Mouse (Mus musculus): Measurements from ENCODE around the gene Klf13. TPM values are rescaled to one million over a fixed set of nuclear protein-coding genes. Genes with fewer than 3 reads are reported as not detected.

Klf13 gene
- polyA plus RNA-seq, 1 experiment from 2014 or later: 24.9 TPM

DNA sequence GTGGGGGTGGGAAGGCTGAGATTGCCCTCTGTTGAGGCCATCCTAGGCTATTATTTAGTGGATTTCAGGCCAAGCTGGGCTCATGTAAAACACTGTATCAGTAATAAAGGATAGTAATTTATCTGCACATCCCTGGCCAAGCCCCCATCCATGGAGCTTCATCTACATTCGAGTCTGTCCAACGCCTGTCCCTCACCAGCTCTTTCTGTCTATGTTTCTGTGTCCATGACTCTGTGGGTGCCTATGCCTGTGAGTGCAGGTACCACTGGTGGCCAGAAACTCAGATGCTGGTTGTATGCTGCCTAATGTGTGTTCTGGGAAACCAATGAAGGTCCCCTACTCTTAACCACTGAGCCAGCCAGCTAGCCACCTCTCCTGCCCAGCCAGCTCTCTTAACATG is 38.3 kb downstream of the Klf13 start:
- H3K27me3 ChIP-seq (ENCODE audit: control insufficient read depth, insufficient read depth, low read length): no peaks in the 10 kb centered on the region
- H3K4me1 ChIP-seq (ENCODE audit: control insufficient read depth, insufficient read depth, low read length): peaks cover 25% of the 10 kb centered on the region
- no peak overlapping the region for H3K4me3 ChIP-seq (replicated peaks; ENCODE audit: low read depth, low read length)
- WGBS: 96% methylated on average over 2 of the region's 2 CpGs
- no peaks in the 10 kb centered on the region for H3K36me3 ChIP-seq (ENCODE audit: control insufficient read depth, insufficient read depth, low read length)
- no peak overlapping the region for H3K9ac ChIP-seq (replicated peaks; ENCODE audit: low read length)
- H3K27ac ChIP-seq (replicated peaks; ENCODE audit: low read depth, low read length): no peak overlapping the region
- DNase-seq (no peak), ATAC-seq (ENCODE audit: low FRiP score, low TSS enrichment) (no peak)
- no peak overlapping the region for H3K4me2 ChIP-seq (ENCODE audit: low read length)
- no peaks in the 10 kb centered on the region for H3K9me3 ChIP-seq (ENCODE audit: control insufficient read depth, low read length)

DNA sequence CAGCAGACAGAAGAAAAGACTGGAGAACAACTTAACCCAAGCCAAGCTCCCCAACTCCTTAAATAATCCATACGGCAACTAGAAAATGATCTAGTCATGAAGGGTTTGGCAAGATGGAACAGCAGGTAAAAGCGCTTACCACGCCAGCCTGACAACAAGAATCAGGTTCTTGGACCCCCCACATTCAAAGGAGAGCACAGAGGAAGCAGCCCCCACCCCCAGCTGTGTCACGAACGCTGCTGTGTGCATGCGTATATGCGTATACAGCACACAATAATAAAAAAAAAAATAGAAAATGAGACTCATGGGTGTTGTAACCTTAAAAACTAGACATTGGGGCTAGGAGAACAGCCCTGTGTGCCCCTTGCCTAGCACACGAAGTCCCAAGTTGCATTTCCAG is 38.8 kb downstream of the Klf13 start:
- Histone ChIP-seq H3K27ac (replicated peaks; ENCODE audit: low read depth, low read length) (no peak overlapping the region), H3K4me1 (ENCODE audit: control insufficient read depth, insufficient read depth, low read length) (peaks cover 25% of the 10 kb centered on the region), H3K4me3 (replicated peaks; ENCODE audit: low read depth, low read length) (no peak overlapping the region), H3K36me3 (ENCODE audit: control insufficient read depth, insufficient read depth, low read length) (no peaks in the 10 kb centered on the region), H3K9me3 (ENCODE audit: control insufficient read depth, low read length) (no peaks in the 10 kb centered on the region), H3K27me3 (ENCODE audit: control insufficient read depth, insufficient read depth, low read length) (no peaks in the 10 kb centered on the region), H3K9ac (replicated peaks; ENCODE audit: low read length) (no peak overlapping the region), H3K4me2 (ENCODE audit: low read length) (no peak overlapping the region)
- ATAC-seq (ENCODE audit: low FRiP score, low TSS enrichment): no peak
- DNase-seq: no peak
- WGBS: 89% methylated on average over 8 of the region's 8 CpGs

DNA sequence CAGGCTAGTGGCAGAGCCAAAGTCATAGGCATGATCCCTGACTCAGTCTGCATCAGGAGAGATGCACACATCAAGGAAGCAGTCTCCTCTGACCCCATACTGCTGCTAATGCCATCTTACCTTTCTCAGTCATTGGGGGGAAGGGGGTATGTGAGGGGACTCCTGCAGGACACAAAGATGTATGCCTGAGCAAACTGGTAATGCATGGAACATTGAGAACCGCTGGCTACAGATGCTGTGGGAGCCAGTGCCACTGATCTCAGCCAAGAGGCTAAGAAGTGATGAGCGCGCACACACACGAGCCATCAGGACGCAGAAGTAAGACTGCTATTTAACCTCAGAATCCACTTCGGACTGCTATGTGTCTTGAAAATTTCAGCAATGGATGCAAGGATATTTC is 40.5 kb downstream of the Klf13 start:
- H3K4me1 ChIP-seq (ENCODE audit: control insufficient read depth, insufficient read depth, low read length): peaks cover 30% of the 10 kb centered on the region
- H3K4me3 ChIP-seq (replicated peaks; ENCODE audit: low read depth, low read length): no peak overlapping the region
- no peaks in the 10 kb centered on the region for H3K9me3 ChIP-seq (ENCODE audit: control insufficient read depth, low read length)
- H3K9ac ChIP-seq (replicated peaks; ENCODE audit: low read length): no peak overlapping the region
- H3K36me3 ChIP-seq (ENCODE audit: control insufficient read depth, insufficient read depth, low read length): no peaks in the 10 kb centered on the region
- DNase-seq (no peak), ATAC-seq (ENCODE audit: low FRiP score, low TSS enrichment) (no peak)
- 88% methylated on average over 6 of the region's 6 CpGs for WGBS
- H3K27me3 ChIP-seq (ENCODE audit: control insufficient read depth, insufficient read depth, low read length): no peaks in the 10 kb centered on the region
- no peak overlapping the region for H3K27ac ChIP-seq (replicated peaks; ENCODE audit: low read depth, low read length)
- H3K4me2 ChIP-seq (ENCODE audit: low read length): no peak overlapping the region

DNA sequence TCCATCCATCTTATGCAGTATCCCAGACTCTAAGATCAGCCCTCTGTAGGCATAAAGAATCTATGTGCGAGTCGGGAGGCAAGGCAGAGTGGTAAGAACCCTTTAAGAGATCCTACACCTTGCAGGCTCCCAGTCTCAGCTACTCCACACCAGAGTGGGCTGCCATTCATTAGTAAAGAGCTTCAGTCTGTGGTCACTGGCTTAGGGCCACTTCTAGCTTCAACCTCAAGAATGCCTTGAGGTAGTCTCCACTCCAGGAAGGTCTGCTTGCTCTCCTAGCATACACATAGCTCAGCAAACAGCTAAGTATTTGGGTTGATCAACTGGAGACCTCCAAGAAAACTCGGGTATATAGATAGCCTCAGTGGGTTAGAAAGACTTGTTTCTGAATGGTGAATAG is 41.1 kb downstream of the Klf13 start:
- H3K27ac ChIP-seq (replicated peaks; ENCODE audit: low read depth, low read length): no peak overlapping the region
- no peaks in the 10 kb centered on the region for H3K36me3 ChIP-seq (ENCODE audit: control insufficient read depth, insufficient read depth, low read length)
- H3K4me2 ChIP-seq (ENCODE audit: low read length): peak overlapping the region; percentile 65
- DNase-seq: no peak
- H3K9ac ChIP-seq (replicated peaks; ENCODE audit: low read length): 0 out of 2 replicates have a peak overlapping the region, but pooled peaks have one; percentile 60
- peaks cover 32% of the 10 kb centered on the region for H3K4me1 ChIP-seq (ENCODE audit: control insufficient read depth, insufficient read depth, low read length)
- no peak overlapping the region for H3K4me3 ChIP-seq (replicated peaks; ENCODE audit: low read depth, low read length)
- no peaks in the 10 kb centered on the region for H3K9me3 ChIP-seq (ENCODE audit: control insufficient read depth, low read length)
- 69% methylated on average over 3 of the region's 3 CpGs for WGBS
- no peak for ATAC-seq (ENCODE audit: low FRiP score, low TSS enrichment)
- no peaks in the 10 kb centered on the region for H3K27me3 ChIP-seq (ENCODE audit: control insufficient read depth, insufficient read depth, low read length)

DNA sequence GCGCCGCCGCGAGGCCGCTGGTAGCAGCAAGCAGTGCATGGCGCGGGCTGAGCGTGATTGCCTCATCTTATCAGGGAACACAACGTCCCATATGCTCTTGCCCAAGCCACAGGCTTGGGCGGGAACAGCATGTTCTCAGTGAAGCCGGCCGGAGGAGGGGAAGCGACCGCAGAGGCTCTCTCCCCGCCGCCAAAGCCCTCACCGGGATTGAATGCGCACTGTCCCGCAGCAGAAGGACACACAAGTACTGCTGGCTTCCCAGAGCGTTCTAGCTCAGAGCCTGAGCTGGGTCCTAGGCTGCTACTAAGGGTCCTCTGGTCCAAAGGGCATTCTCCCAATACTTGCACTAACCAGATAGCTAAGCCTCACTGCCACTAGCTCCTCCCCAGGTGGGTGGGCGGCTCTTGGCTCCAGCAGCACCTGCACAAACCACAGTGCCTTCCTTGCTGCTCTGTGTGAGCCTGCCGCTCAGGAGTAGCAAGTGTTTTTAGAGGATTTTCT is 41.7 kb downstream of the Klf13 start:
- DNase-seq (peak; percentile 86), ATAC-seq (ENCODE audit: low FRiP score, low TSS enrichment) (peak; percentile 74)
- peak overlapping the region; percentile 60 for H3K9ac ChIP-seq (replicated peaks; ENCODE audit: low read length)
- peak overlapping the region; percentile 28 for H3K4me3 ChIP-seq (replicated peaks; ENCODE audit: low read depth, low read length)
- H3K27ac ChIP-seq (replicated peaks; ENCODE audit: low read depth, low read length): 0 out of 2 replicates have a peak overlapping the region, but pooled peaks have one; percentile 37
- H3K9me3 ChIP-seq (ENCODE audit: control insufficient read depth, low read length): no peaks in the 10 kb centered on the region
- H3K4me2 ChIP-seq (ENCODE audit: low read length): peak overlapping the region; percentile 65
- no peaks in the 10 kb centered on the region for H3K27me3 ChIP-seq (ENCODE audit: control insufficient read depth, insufficient read depth, low read length)
- 3% methylated on average over 22 of the region's 22 CpGs for WGBS
- H3K4me1 ChIP-seq (ENCODE audit: control insufficient read depth, insufficient read depth, low read length): peaks cover 32% of the 10 kb centered on the region
- no peaks in the 10 kb centered on the region for H3K36me3 ChIP-seq (ENCODE audit: control insufficient read depth, insufficient read depth, low read length)

DNA sequence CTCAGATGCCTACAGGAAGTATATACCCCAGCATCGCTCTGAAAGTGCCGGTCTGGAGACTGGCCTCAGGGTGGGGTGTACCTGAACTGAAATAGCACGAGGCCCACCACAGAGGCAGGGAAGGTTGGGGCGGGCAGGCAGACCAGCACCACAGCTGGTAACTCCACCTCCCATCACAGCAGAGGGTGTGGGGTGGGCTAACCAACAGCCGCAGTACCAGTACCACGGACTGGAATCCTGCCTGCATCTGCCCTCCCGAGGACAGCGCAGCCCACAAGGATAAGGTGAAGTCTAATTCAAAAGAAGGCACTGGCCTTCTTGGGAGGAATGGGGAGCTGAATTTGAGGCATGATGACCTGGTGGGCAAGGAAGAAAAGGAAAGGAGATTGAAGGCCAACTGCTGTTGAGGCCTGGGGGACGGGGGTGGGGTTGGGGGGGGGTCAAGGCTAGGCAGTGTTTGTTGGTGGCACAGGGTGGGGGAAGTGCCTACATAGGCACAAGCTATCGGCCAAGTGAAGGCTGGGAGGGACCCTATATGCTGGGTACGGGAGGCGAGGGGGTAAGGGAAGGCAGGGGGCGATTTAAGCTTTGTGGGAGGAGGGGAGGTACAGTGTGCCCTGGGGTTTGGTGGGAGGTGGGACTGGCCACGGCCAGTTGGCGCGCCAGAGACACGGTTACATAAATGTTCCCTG is 42.3 kb downstream of the Klf13 start:
- H3K9ac ChIP-seq (replicated peaks; ENCODE audit: low read length): peak overlapping the region; percentile 60
- H3K4me1 ChIP-seq (ENCODE audit: control insufficient read depth, insufficient read depth, low read length): peaks cover 27% of the 10 kb centered on the region
- H3K4me2 ChIP-seq (ENCODE audit: low read length): peak overlapping the region; percentile 65
- H3K9me3 ChIP-seq (ENCODE audit: control insufficient read depth, low read length): no peaks in the 10 kb centered on the region
- WGBS: 24% methylated on average over 17 of the region's 17 CpGs
- peak overlapping the region; percentile 28 for H3K4me3 ChIP-seq (replicated peaks; ENCODE audit: low read depth, low read length)
- no peaks in the 10 kb centered on the region for H3K27me3 ChIP-seq (ENCODE audit: control insufficient read depth, insufficient read depth, low read length)
- 0 out of 2 replicates have a peak overlapping the region, but pooled peaks have one; percentile 37 for H3K27ac ChIP-seq (replicated peaks; ENCODE audit: low read depth, low read length)
- ATAC-seq (ENCODE audit: low FRiP score, low TSS enrichment) (no peak), DNase-seq (no peak)
- no peaks in the 10 kb centered on the region; the same call in 1 of the 2 replicates for H3K36me3 ChIP-seq (ENCODE audit: control insufficient read depth, insufficient read depth, low read length)

DNA sequence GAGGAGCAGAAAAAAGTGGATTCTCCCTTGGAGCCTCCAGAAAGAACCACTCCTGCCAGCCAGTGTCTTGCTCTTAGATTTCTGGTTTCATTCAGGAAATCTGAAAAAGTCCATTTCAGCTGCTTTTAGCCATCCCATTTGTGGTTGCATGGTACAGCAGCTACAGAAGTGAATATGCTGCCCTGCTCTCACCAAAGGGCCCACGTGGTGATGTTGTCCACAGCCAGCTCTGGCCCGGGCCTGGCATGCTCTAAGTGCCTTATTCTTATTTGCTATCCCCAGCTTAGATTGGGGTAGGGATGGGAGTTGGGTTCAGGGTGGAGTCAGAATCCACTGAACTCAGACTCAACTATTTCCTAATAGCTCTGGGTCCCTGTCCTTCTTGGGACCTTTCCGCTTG is 43.5 kb downstream of the Klf13 start:
- Histone ChIP-seq H3K36me3 (ENCODE audit: control insufficient read depth, insufficient read depth, low read length) (peaks cover 8% of the 10 kb centered on the region), H3K4me2 (ENCODE audit: low read length) (no peak overlapping the region), H3K27ac (replicated peaks; ENCODE audit: low read depth, low read length) (no peak overlapping the region), H3K9ac (replicated peaks; ENCODE audit: low read length) (no peak overlapping the region), H3K27me3 (ENCODE audit: control insufficient read depth, insufficient read depth, low read length) (no peaks in the 10 kb centered on the region), H3K4me1 (ENCODE audit: control insufficient read depth, insufficient read depth, low read length) (peaks cover 24% of the 10 kb centered on the region), H3K9me3 (ENCODE audit: control insufficient read depth, low read length) (no peaks in the 10 kb centered on the region), H3K4me3 (replicated peaks; ENCODE audit: low read depth, low read length) (no peak overlapping the region)
- 93% methylated on average over 3 of the region's 3 CpGs for WGBS
- no peak for ATAC-seq (ENCODE audit: low FRiP score, low TSS enrichment)
- DNase-seq: no peak

DNA sequence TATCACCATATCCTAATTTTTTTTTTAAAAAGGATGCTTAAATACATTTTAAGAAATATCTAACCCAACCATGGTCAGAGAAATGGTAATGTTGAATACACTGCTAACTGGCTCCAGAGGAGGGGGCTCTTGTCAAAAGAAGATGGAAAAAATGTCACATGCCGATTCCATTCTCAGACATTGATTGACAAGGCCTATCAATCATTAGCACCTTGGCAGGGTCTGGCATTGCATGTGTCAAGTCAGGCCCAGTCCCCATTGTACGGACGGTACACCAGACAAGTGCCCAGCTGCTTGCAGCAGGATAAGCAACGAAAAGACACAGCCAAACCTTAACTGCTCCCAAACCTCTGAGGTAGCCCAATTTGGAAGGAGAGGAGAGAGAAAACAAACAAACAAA is 44.1 kb downstream of the Klf13 start:
- peaks cover 24% of the 10 kb centered on the region for H3K4me1 ChIP-seq (ENCODE audit: control insufficient read depth, insufficient read depth, low read length)
- 73% methylated on average over 4 of the region's 4 CpGs for WGBS
- no peak for DNase-seq

DNA sequence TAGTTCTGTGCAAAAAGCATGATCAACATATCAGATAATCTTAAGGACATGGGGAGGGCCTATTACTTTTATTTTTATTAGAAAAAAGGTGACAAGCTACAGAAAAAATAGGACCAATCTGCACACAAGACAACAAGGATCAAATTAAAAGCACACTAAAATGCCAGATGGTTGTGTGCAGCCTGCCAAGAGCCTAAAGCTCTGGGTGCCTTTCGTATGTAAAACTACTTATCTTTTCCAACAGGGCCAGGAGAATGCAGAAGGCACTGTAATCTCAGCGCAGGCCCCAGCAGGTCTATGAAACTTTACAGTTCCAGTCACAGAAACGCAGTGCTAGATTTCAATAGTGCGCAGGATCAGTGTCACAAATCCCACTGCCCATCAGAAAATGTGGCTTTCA is 45.0 kb downstream of the Klf13 start:
- no peaks in the 10 kb centered on the region for H3K27me3 ChIP-seq (ENCODE audit: control insufficient read depth, insufficient read depth, low read length)
- no peak overlapping the region for H3K4me2 ChIP-seq (ENCODE audit: low read length)
- DNase-seq (no peak), ATAC-seq (ENCODE audit: low FRiP score, low TSS enrichment) (no peak)
- peaks cover 17% of the 10 kb centered on the region for H3K36me3 ChIP-seq (ENCODE audit: control insufficient read depth, insufficient read depth, low read length)
- 0 out of 2 replicates have a peak overlapping the region, but pooled peaks have one; percentile 43 for H3K27ac ChIP-seq (replicated peaks; ENCODE audit: low read depth, low read length)
- peaks cover 24% of the 10 kb centered on the region for H3K4me1 ChIP-seq (ENCODE audit: control insufficient read depth, insufficient read depth, low read length)
- H3K4me3 ChIP-seq (replicated peaks; ENCODE audit: low read depth, low read length): no peak overlapping the region
- no peaks in the 10 kb centered on the region for H3K9me3 ChIP-seq (ENCODE audit: control insufficient read depth, low read length)
- 45% methylated on average over 4 of the region's 4 CpGs for WGBS
- no peak overlapping the region for H3K9ac ChIP-seq (replicated peaks; ENCODE audit: low read length)

More for the DNA sequence above, 44.1 kb downstream of the Klf13 start:
- H3K9ac ChIP-seq (replicated peaks; ENCODE audit: low read length): no peak overlapping the region
- H3K36me3 ChIP-seq (ENCODE audit: control insufficient read depth, insufficient read depth, low read length): peaks cover 13% of the 10 kb centered on the region
- H3K9me3 ChIP-seq (ENCODE audit: control insufficient read depth, low read length): no peaks in the 10 kb centered on the region
- H3K4me3 ChIP-seq (replicated peaks; ENCODE audit: low read depth, low read length): no peak overlapping the region
- ATAC-seq (ENCODE audit: low FRiP score, low TSS enrichment): no peak
- H3K27ac ChIP-seq (replicated peaks; ENCODE audit: low read depth, low read length): no peak overlapping the region
- H3K4me2 ChIP-seq (ENCODE audit: low read length): no peak overlapping the region
- H3K27me3 ChIP-seq (ENCODE audit: control insufficient read depth, insufficient read depth, low read length): no peaks in the 10 kb centered on the region
